Mouse (Mus musculus) embryonic facial prominence, embryonic 13.5 days (tissue): ENCODE measurements around the gene Mrpl51. TPM values are rescaled to one million over a fixed set of nuclear protein-coding genes. Genes with fewer than 3 reads are reported as not detected.

Experiments
- ATAC-seq: fragments of 200-750 bp; cut with Nextera tagmentation; 2 replicates; pipeline ENCODE4 v1.8.0; 2017; ENCODE audit warnings: low read depth; ENCODE audit not compliant: insufficient number of reproducible peaks, insufficient read depth, low FRiP score, low TSS enrichment
- H3K27ac ChIP-seq: fragments of 300-500 bp; sonication (generic); 2 replicates; pipeline ENCODE4 v1.5.1; 2015; ENCODE audit warnings: moderate library complexity, mild to moderate bottlenecking, inconsistent platforms
- H3K27me3 ChIP-seq: fragments of 300-500 bp; sonication (generic); 2 replicates; pipeline ENCODE4 v1.6.1; 2015; ENCODE audit warnings: mild to moderate bottlenecking, inconsistent platforms
- H3K36me3 ChIP-seq: fragments of 300-500 bp; sonication (generic); 2 replicates; pipeline ENCODE4 v1.6.1; 2015; ENCODE audit warnings: mild to moderate bottlenecking, inconsistent platforms
- H3K4me1 ChIP-seq: fragments of 300-500 bp; sonication (generic); 2 replicates; pipeline ENCODE4 v1.6.1; 2015; ENCODE audit warnings: inconsistent platforms
- H3K4me2 ChIP-seq: fragments of 300-500 bp; sonication (generic); 2 replicates; pipeline ENCODE4 v1.6.1; 2015; ENCODE audit warnings: moderate library complexity, mild to moderate bottlenecking, inconsistent platforms
- H3K4me3 ChIP-seq: fragments of 300-500 bp; sonication (generic); 2 replicates; pipeline ENCODE4 v1.5.1; 2015; ENCODE audit warnings: mild to moderate bottlenecking, inconsistent platforms
- H3K9ac ChIP-seq: fragments of 300-500 bp; sonication (generic); 2 replicates; pipeline ENCODE4 v1.6.1; 2015; ENCODE audit warnings: mild to moderate bottlenecking, inconsistent platforms
- H3K9me3 ChIP-seq: fragments of 300-500 bp; sonication (generic); 2 replicates; pipeline ENCODE4 v1.6.1; 2016; ENCODE audit warnings: inconsistent platforms
- WGBS: fragments of 180-500 bp; shearing (Covaris S2); methylation state at CpG from one replicate; pipeline ENCODE4 v1.1.7; 2015; ENCODE audit warnings: mixed read lengths; 5-methylcytosine and 5-hydroxymethylcytosine counted together
- microRNA-seq: library from miRNA; unstranded; fragments of <30 nt; microRNA quantifications from one replicate; pipeline ENCODE4, GENCODE M21; 2016
- polyA plus RNA-seq: library from polyadenylated mRNA; unstranded; fragments of >200 nt; fragmentation: Nextera tagmentation; extraction: Ambion mirVana; gene quantifications from 2 replicates; pipeline ENCODE4 v1.2.1, GENCODE M21; 2015

The Mrpl51 gene
- polyA plus RNA-seq, 1 experiment from 2014 or later = 218 TPM

DNA sequence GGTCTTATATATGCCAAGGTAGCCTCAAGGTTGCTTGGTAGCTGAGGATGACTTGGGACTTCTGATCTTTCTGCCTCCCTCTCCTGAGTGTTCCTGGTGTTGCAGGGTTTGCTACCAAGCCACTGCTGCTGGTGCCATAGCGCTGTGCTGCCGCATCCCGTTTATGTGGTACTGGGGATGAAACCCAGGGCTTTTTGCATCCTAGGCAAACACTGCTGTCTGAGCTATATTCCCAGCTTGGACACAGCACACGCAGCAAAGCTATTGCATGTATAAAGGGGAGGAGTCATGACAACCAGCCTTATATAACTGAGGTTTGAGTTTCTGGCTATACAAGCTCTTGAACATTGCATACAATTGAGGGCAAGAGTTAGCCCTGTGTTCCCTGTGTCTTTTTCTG, 45.8 kb downstream of the Mrpl51 start:
- H3K27me3 ChIP-seq = no peaks in the 10 kb centered on the region
- no peak overlapping the region for H3K4me2 ChIP-seq
- H3K9ac ChIP-seq = no peak overlapping the region
- H3K9me3 ChIP-seq = no peaks in the 10 kb centered on the region
- peaks cover 6% of the 10 kb centered on the region for H3K4me1 ChIP-seq
- H3K27ac ChIP-seq = no peak overlapping the region
- no peaks in the 10 kb centered on the region for H3K36me3 ChIP-seq
- WGBS = 80% methylated on average over 4 of the region's 4 CpGs
- no peak for ATAC-seq
- no peak overlapping the region for H3K4me3 ChIP-seq

DNA sequence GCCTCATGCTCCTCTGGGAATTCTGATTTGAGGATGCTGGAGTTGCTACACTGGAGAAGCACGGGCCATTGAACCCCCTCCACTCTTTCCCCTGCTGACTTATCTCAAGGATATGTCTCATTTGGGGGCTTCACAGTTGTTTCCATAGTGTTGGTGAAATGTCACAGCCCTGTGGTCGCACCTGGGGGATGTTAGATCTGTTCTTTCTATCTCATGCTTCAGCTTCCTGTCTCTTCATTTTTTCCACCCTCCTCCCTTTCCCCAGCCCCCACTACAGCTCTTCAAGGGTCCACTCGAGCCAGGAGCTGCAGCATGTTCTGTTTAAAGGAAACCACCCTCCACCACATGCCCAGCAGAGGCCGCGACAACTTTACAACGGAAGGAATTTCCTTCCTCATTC, 46.8 kb downstream of the Mrpl51 start:
- Histone ChIP-seq H3K9ac (no peak overlapping the region), H3K27me3 (no peaks in the 10 kb centered on the region), H3K27ac (no peak overlapping the region), H3K9me3 (no peaks in the 10 kb centered on the region), H3K36me3 (no peaks in the 10 kb centered on the region), H3K4me1 (peaks cover 6% of the 10 kb centered on the region), H3K4me2 (no peak overlapping the region), H3K4me3 (no peak overlapping the region)
- ATAC-seq = no peak
- WGBS = 64% methylated on average over 6 of the region's 6 CpGs

DNA sequence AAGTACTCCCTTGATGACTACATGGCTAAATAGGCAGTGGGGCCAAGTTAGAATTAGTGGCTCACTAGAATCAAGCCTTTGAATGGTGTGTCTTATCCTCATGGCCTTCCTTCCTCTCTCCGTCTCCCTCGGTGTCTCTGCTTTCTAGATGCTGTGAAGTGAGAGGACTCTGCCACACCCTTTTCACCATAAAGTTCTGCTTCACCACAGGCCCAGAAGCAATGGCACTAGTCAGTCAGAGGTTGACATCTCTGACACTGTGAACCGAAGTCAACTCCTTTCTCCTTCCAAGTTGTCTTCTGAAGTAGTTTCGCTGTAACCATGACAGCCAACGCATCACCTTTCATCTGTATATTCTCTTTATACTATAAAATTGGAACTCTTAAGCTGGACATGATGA, 47.9 kb downstream of the Mrpl51 start:
- no peak overlapping the region for H3K9ac ChIP-seq
- H3K36me3 ChIP-seq = no peaks in the 10 kb centered on the region
- no peak for ATAC-seq
- H3K4me1 ChIP-seq = peaks cover 6% of the 10 kb centered on the region
- H3K9me3 ChIP-seq = no peaks in the 10 kb centered on the region
- no peak overlapping the region for H3K4me3 ChIP-seq
- no peaks in the 10 kb centered on the region for H3K27me3 ChIP-seq
- H3K4me2 ChIP-seq = no peak overlapping the region
- no peak overlapping the region for H3K27ac ChIP-seq
- 91% methylated on average over 5 of the region's 5 CpGs for WGBS

DNA sequence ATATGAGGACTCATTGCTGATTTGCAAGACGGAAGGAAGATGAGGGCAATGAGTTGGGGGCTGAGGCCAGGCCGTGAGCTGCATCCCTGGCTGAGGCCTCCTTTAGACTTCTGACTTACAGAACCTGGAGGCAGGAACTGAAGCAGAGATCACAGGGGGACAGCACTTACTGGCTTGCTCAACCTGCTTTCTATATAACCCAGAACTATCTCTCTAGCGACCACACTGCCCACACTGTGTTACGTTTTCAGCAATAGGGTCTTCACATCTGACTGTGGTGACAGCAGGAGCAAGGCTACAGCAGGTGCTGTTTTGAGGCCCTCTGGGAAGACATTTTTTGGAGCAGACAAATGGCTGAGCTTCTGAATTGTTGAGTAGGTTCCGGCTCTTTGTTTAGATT, 49.0 kb downstream of the Mrpl51 start:
- ATAC-seq = no peak
- Histone ChIP-seq H3K9ac (no peak overlapping the region), H3K27ac (no peak overlapping the region), H3K4me1 (peaks cover 6% of the 10 kb centered on the region), H3K9me3 (no peaks in the 10 kb centered on the region), H3K27me3 (no peaks in the 10 kb centered on the region), H3K36me3 (no peaks in the 10 kb centered on the region), H3K4me3 (no peak overlapping the region), H3K4me2 (no peak overlapping the region)
- WGBS = 82% methylated on average over 5 of the region's 5 CpGs

DNA sequence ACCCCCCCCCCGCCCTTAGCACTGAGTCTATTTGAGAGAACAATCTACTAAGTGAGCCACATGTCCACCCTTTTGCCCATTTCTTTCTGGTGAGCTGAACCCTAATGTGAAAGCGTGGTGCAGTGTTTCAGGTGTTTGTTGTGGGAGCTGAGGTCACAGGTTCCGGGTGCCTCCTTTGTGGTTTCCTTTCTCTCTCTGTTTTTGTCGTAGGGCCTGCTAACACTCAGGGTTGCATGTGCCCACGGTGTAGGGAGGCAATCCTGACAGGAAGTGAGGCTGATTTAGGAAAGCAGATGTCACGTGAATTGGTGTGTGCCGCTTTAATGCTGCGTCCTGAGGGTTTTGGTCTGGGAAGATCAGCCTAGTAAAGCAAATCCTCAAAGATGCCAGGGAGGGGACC, 50.0 kb downstream of the Mrpl51 start:
- WGBS = 83% methylated on average over 8 of the region's 8 CpGs
- no peak overlapping the region for H3K4me2 ChIP-seq
- no peak overlapping the region for H3K27ac ChIP-seq
- H3K27me3 ChIP-seq = no peaks in the 10 kb centered on the region
- no peaks in the 10 kb centered on the region for H3K36me3 ChIP-seq
- H3K9ac ChIP-seq = no peak overlapping the region
- H3K4me1 ChIP-seq = peaks cover 3% of the 10 kb centered on the region
- H3K4me3 ChIP-seq = no peak overlapping the region
- no peaks in the 10 kb centered on the region for H3K9me3 ChIP-seq
- ATAC-seq = no peak

DNA sequence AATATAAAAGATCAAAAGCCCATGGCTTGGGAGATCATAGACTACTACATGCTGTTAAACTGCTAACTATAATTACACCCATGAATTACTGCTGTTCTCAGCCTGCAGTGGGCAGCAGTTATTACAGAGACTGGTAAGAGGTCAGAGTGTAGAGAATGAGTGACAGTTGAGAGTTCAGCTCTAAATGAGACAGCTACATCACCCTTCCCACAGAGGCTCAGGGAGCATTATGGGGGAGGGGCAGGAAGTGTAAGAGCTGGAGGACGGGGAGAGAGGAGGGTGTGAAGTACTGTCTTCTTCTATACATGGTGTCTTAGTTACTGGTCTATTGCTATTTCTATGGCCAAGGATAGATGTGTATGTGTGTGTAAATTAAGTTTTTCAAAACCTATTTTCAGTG, 53.0 kb downstream of the Mrpl51 start:
- no peaks in the 10 kb centered on the region for H3K36me3 ChIP-seq
- no peak overlapping the region for H3K27ac ChIP-seq
- no peak for ATAC-seq
- H3K4me1 ChIP-seq = no peaks in the 10 kb centered on the region
- no peak overlapping the region for H3K9ac ChIP-seq
- H3K9me3 ChIP-seq = no peaks in the 10 kb centered on the region
- 28% methylated on average over 1 of the region's 1 CpGs for WGBS
- H3K4me2 ChIP-seq = no peak overlapping the region
- H3K4me3 ChIP-seq = no peak overlapping the region
- H3K27me3 ChIP-seq = no peaks in the 10 kb centered on the region

Small RNAs within 50 kb of the gene (microRNA-seq; reads per million reads assigned to microRNA genes)
- gene Mir3098 (1.1 reads per million), gene Mir8113 (not detected)

Other genes starting within 250 kb of the Mrpl51 start
- gene Cops7a, start 226.3 kb upstream of the Mrpl51 start, polyA plus RNA-seq = 124 and 138 TPM in 2 replicates
- gene Pianp, start 195.1 kb upstream of the Mrpl51 start, polyA plus RNA-seq = 10.0 TPM in 2 replicates
- 19.9 and 23.5 TPM in 2 replicates for gene Zfp384, start 182.7 kb upstream of the Mrpl51 start, polyA plus RNA-seq
- 164 and 187 TPM in 2 replicates for gene Ing4, start 152.0 kb upstream of the Mrpl51 start, polyA plus RNA-seq
- gene Acrbp, start 142.1 kb upstream of the Mrpl51 start, polyA plus RNA-seq = 21.7 and 22.7 TPM in 2 replicates
- 0.59 and 0.97 TPM in 2 replicates for gene Lpar5, start 123.9 kb upstream of the Mrpl51 start, polyA plus RNA-seq
- 83.3 and 91.2 TPM in 2 replicates for gene Chd4, start 95.8 kb upstream of the Mrpl51 start, polyA plus RNA-seq
- gene Nop2, start 59.9 kb upstream of the Mrpl51 start, polyA plus RNA-seq = 62.5 and 69.3 TPM in 2 replicates
- 15.5 and 17.6 TPM in 2 replicates for gene Iffo1, start 46.6 kb upstream of the Mrpl51 start, polyA plus RNA-seq
- gene Gapdh, start 25.3 kb upstream of the Mrpl51 start, polyA plus RNA-seq = 1,482 and 1,867 TPM in 2 replicates
- gene Ncapd2, start 100 bp upstream of the Mrpl51 start, polyA plus RNA-seq = 150 and 163 TPM in 2 replicates
- 4.3 and 4.4 TPM in 2 replicates for gene Vamp1, start 23.8 kb downstream of the Mrpl51 start, polyA plus RNA-seq
- gene Tapbpl, start 40.1 kb downstream of the Mrpl51 start, polyA plus RNA-seq = 2.8 and 3.5 TPM in 2 replicates
- gene Cd27, start 45.2 kb downstream of the Mrpl51 start, polyA plus RNA-seq = 1.7 and 2.8 TPM in 2 replicates
- 0.17 and 0.22 TPM in 2 replicates for gene Tuba3a, start 94.2 kb downstream of the Mrpl51 start, polyA plus RNA-seq
- gene Ltbr, start 122.1 kb downstream of the Mrpl51 start, polyA plus RNA-seq = 33.1 TPM in 2 replicates
- 1.3 and 1.5 TPM in 2 replicates for gene Scnn1a, start 128.9 kb downstream of the Mrpl51 start, polyA plus RNA-seq
- gene Tnfrsf1a, start 157.6 kb downstream of the Mrpl51 start, polyA plus RNA-seq = 62.3 and 67.9 TPM in 2 replicates
- gene Plekhg6, start 189.0 kb downstream of the Mrpl51 start, polyA plus RNA-seq = 1.1 and 1.3 TPM in 2 replicates